Mouse (Mus musculus): ENCODE measurements around the gene 6430571L13Rik. TPM values are rescaled to one million over a fixed set of nuclear protein-coding genes. Genes with fewer than 3 reads are reported as not detected.
A peak's percentile ranks its signal among the peaks of the same experiment; 100 is the strongest.

6430571L13Rik gene
- total and polyA plus RNA-seq, 3 experiments: 0.35 TPM; not detected in 1

- Histone ChIP-seq H3K79me2 (ENCODE audit: control insufficient read depth, insufficient read depth, low read length, poor library complexity) (no peaks in the 10 kb centered on the region), H3K4me3 (ENCODE audit: control insufficient read depth in 1 of 2, insufficient read depth in 1 of 2, low read depth in 2 of 2, low read length in 2 of 2) (no peak overlapping the region), H3K4me1 (ENCODE audit: control insufficient read depth in 1 of 2, insufficient read depth in 2 of 2, low read length in 2 of 2) (no peaks in the 10 kb centered on the region), H3K9me3 (replicated peaks; ENCODE audit: insufficient read depth, low read length) (no peaks in the 10 kb centered on the region), H3K27me3 (ENCODE audit: control insufficient read depth in 1 of 2, insufficient read depth in 2 of 2, low read length in 2 of 2) (peaks cover 0 to 4% of the 10 kb centered on the region in 2 experiments; a peak in 2 of 4 replicates), H3K36me3 (ENCODE audit: control insufficient read depth in 1 of 2, insufficient read depth in 2 of 2, low read length in 2 of 2) (no peaks in the 10 kb centered on the region), H3K27ac (ENCODE audit: control insufficient read depth, low read depth, low read length) (no peak overlapping the region), H3K9ac (ENCODE audit: control insufficient read depth, low read depth, low read length, poor library complexity, severe bottlenecking) (no peak overlapping the region)
- TF ChIP-seq SMC3 (IDR thresholded peaks at IDR 0.05; ENCODE audit: low read depth, low read length): peak; percentile 77
- TF ChIP-seq CHD1 (IDR thresholded peaks at IDR 0.05; ENCODE audit: low read depth, low read length): no peak
- peak; percentile 52 to 79 (median 65) for TF ChIP-seq CTCF (IDR thresholded peaks at IDR 0.05 in 2 of 3, conservative IDR thresholded peaks at IDR 0.05 in 1 of 3; ENCODE audit: control insufficient read depth in 1 of 3, insufficient read depth in 1 of 3, low read depth in 2 of 3, low read length in 3 of 3, poor library complexity in 1 of 3, severe bottlenecking in 1 of 3)
- peak; percentile 25 for TF ChIP-seq RAD21 (IDR thresholded peaks at IDR 0.05; ENCODE audit: low read depth, low read length)
- no peak for TF ChIP-seq MAFK (IDR thresholded peaks at IDR 0.05; ENCODE audit: borderline replicate concordance, low read depth, low read length)
- TF ChIP-seq BHLHE40 (IDR thresholded peaks at IDR 0.05; ENCODE audit: borderline replicate concordance, low read depth, low read length): no peak
- peak; percentile 34 for DNase-seq (ENCODE audit: low read depth, low spot score)
Measured at GRCm38 (mm10) chr9:107386722-107387121, 46.3 kb downstream of the 6430571L13Rik start.

DNA sequence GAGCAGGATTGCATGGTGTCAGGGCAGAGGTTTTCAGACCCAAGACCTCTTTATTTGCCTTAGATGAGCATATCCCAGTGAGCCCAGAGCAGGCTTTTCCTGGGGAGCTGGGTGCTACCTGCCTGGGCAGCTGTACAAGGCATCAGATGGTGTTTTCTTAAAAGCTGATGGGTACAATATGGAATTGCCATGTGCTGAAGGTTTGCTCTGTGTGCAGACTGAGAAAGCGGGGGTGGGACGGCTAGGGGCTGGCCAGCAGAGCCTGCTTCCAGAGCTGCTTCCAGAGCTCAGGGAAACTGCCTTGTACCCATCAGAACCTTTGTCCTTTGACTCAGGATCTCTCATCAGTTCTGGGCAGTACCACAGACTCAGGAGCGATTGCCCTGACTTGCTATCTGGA, 47.3 kb downstream of the 6430571L13Rik start:
- H3K27me3 ChIP-seq (ENCODE audit: control insufficient read depth in 1 of 2, insufficient read depth in 2 of 2, low read length in 2 of 2): peaks cover 0 to 2% of the 10 kb centered on the region in 2 experiments; a peak in 1 of 4 replicates
- no peak for TF ChIP-seq EP300 (IDR thresholded peaks at IDR 0.05; ENCODE audit: low read depth in 1 of 2, low read length in 2 of 2)
- no peak for TF ChIP-seq ZKSCAN1 (IDR thresholded peaks at IDR 0.05; ENCODE audit: low read depth, low read length)
- no peak for TF ChIP-seq CTCF (IDR thresholded peaks at IDR 0.05 in 2 of 3, conservative IDR thresholded peaks at IDR 0.05 in 1 of 3; ENCODE audit: control insufficient read depth in 1 of 3, insufficient read depth in 1 of 3, low read depth in 2 of 3, low read length in 3 of 3, poor library complexity in 1 of 3, severe bottlenecking in 1 of 3)
- no peak for TF ChIP-seq TBP (IDR thresholded peaks at IDR 0.05; ENCODE audit: low read depth, low read length)
- no peak for TF ChIP-seq RAD21 (IDR thresholded peaks at IDR 0.05; ENCODE audit: low read depth, low read length)
- no peak for TF ChIP-seq KAT2A (conservative IDR thresholded peaks at IDR 0.05; ENCODE audit: low read depth, low read length)
- TF ChIP-seq POLR2AphosphoS2 (IDR thresholded peaks at IDR 0.05; ENCODE audit: low read length): no peak
- TF ChIP-seq ETS1 (IDR thresholded peaks at IDR 0.05; ENCODE audit: low read depth, low read length): no peak
- TF ChIP-seq TAL1 (IDR thresholded peaks at IDR 0.05; ENCODE audit: low read length): no peak
- no peak for TF ChIP-seq MYB (IDR thresholded peaks at IDR 0.05; ENCODE audit: low read depth, low read length)
- TF ChIP-seq RCOR1 (IDR thresholded peaks at IDR 0.05; ENCODE audit: low read depth, low read length): no peak
- TF ChIP-seq ZMIZ1 (IDR thresholded peaks at IDR 0.05; ENCODE audit: low read depth, low read length): no peak
- no peak for TF ChIP-seq MEF2A (IDR thresholded peaks at IDR 0.05; ENCODE audit: extremely low read depth, insufficient replicate concordance, low read depth, low read length, poor library complexity, severe bottlenecking)
- TF ChIP-seq HCFC1 (IDR thresholded peaks at IDR 0.05; ENCODE audit: low read depth, low read length): no peak
- no peak for TF ChIP-seq MAZ (IDR thresholded peaks at IDR 0.05; ENCODE audit: low read depth, low read length)

More for the DNA sequence above, 47.3 kb downstream of the 6430571L13Rik start:
- Histone ChIP-seq H3K4me1 (ENCODE audit: control insufficient read depth in 1 of 2, insufficient read depth in 2 of 2, low read length in 2 of 2) (no peaks in the 10 kb centered on the region), H3K9me3 (replicated peaks; ENCODE audit: insufficient read depth, low read length) (no peaks in the 10 kb centered on the region), H3K36me3 (ENCODE audit: control insufficient read depth in 1 of 2, insufficient read depth in 2 of 2, low read length in 2 of 2) (no peaks in the 10 kb centered on the region), H3K9ac (ENCODE audit: control insufficient read depth, low read depth, low read length, poor library complexity, severe bottlenecking) (no peak overlapping the region), H3K27ac (ENCODE audit: control insufficient read depth, low read depth, low read length) (no peak overlapping the region), H3K4me3 (ENCODE audit: control insufficient read depth in 1 of 2, insufficient read depth in 1 of 2, low read depth in 2 of 2, low read length in 2 of 2) (no peak overlapping the region), H3K79me2 (ENCODE audit: control insufficient read depth, insufficient read depth, low read length, poor library complexity) (no peaks in the 10 kb centered on the region)
- no peak for DNase-seq (ENCODE audit: low read depth, low spot score)
